Mouse (Mus musculus): ENCODE results near the gene Pfn4. TPM values are rescaled to one million over a fixed set of nuclear protein-coding genes. Genes with fewer than 3 reads are reported as not detected.

The Pfn4 gene
- 1 to 10 TPM; 1.1 to 3.3 TPM for total RNA-seq (2023)

GRCm38 (mm10) chr12:4768492-4769332, at the start of gene Pfn4, which contains the start of gene Fam228b:
TSS of gene Pfn4 (plus strand) at chr12:4769022.
TSS of gene Fam228b (minus strand) at chr12:4769267.

GRCm38 (mm10) chr12:4738031-4738576, 30.7 kb upstream of the Pfn4 start, which contains the start of gene Fam228a:
TSS of gene Fam228a (minus strand) at chr12:4738430.

GRCm38 (mm10) chr12:4817361-4818101, 48.7 kb downstream of the Pfn4 start, which contains the start of gene Sf3b6:
TSS of gene Sf3b6 (plus strand) at chr12:4817544.

Other genes starting within 250 kb of the Pfn4 start
- gene Itsn2, start 176.4 kb upstream of the Pfn4 start, total RNA-seq (2023), result 100 to 1,000 TPM; 381 to 384 TPM
- not detected for gene Gm3625, start 176.1 kb upstream of the Pfn4 start, total RNA-seq (2023)
- gene Fam228a, start 30.6 kb upstream of the Pfn4 start, total RNA-seq (2023), result under 1 TPM in 1 of 2 experiments, not detected in 1; 0.35 TPM
- 1 to 10 TPM; 6.5 to 6.7 TPM for gene Fam228b, start 245 bp downstream of the Pfn4 start, total RNA-seq (2023)
- gene Sf3b6, start 48.5 kb downstream of the Pfn4 start, total RNA-seq (2023), result 100 to 1,000 TPM; 138 to 152 TPM
- gene Fkbp1b, start 72.6 kb downstream of the Pfn4 start, total RNA-seq (2023), result not detected
- gene Wdcp, start 74.3 kb downstream of the Pfn4 start, total RNA-seq (2023), result 10 to 100 TPM; 15.7 to 19.4 TPM
- 1 to 10 TPM; 2.3 to 2.8 TPM for gene Mfsd2b, start 105.3 kb downstream of the Pfn4 start, total RNA-seq (2023)
- gene Ubxn2a, start 138.7 kb downstream of the Pfn4 start, total RNA-seq (2023), result 10 to 100 TPM; 27.6 to 30.1 TPM
- gene Atad2b, start 148.3 kb downstream of the Pfn4 start, total RNA-seq (2023), result 10 to 100 TPM; 86.1 to 87.4 TPM

Measured in B cell, adult 67 days (primary cell).